Mouse (Mus musculus) embryo, embryonic 11.5 days (tissue): ENCODE measurements around the gene Tor4a.

Experiments used
- DNase-seq: peaks from one replicate; pipeline ENCODE4 v3.0.0-alpha.2; 2012; ENCODE audit warnings: low read depth, low spot score

The Tor4a gene

GRCm38 (mm10) chr2:25187841-25188240, 8.8 kb downstream of the Tor4a start:
- DNase-seq: no peak

GRCm38 (mm10) chr2:25186575-25186930, 10.1 kb downstream of the Tor4a start:
- DNase-seq: no peak

- DNase-seq: peak; percentile 69
These were observed 10.8 kb downstream of the Tor4a start for GRCm38 (mm10) chr2:25185625-25186574.

- no peak for DNase-seq
These were observed 12.2 kb downstream of the Tor4a start for GRCm38 (mm10) chr2:25184496-25184895.

GRCm38 (mm10) chr2:25183336-25183735, 13.3 kb downstream of the Tor4a start:
- no peak for DNase-seq

- DNase-seq: no peak
These were observed 14.0 kb downstream of the Tor4a start for GRCm38 (mm10) chr2:25182664-25183063.

GRCm38 (mm10) chr2:25181891-25182397, 14.7 kb downstream of the Tor4a start:
- no peak for DNase-seq

- no peak for DNase-seq
These were observed 15.5 kb downstream of the Tor4a start for GRCm38 (mm10) chr2:25180973-25181890.

- peak; percentile 82 for DNase-seq
These were observed 16.2 kb downstream of the Tor4a start, which contains the start of gene Nrarp for GRCm38 (mm10) chr2:25180478-25180903. Gene Nrarp, plus strand, starts transcription at chr2:25180758.

- DNase-seq: no peak
These were observed 17.0 kb downstream of the Tor4a start for GRCm38 (mm10) chr2:25179566-25180217.

- DNase-seq: no peak
These were observed 18.3 kb downstream of the Tor4a start for GRCm38 (mm10) chr2:25178285-25178972.

GRCm38 (mm10) chr2:25177685-25178084, 19.0 kb downstream of the Tor4a start:
- DNase-seq: no peak

GRCm38 (mm10) chr2:25177076-25177475, 19.6 kb downstream of the Tor4a start:
- DNase-seq: no peak

- no peak for DNase-seq
These were observed 20.1 kb downstream of the Tor4a start for GRCm38 (mm10) chr2:25176573-25176972.

GRCm38 (mm10) chr2:25175690-25176078, 21.0 kb downstream of the Tor4a start:
- DNase-seq: no peak

- DNase-seq: no peak
These were observed 21.6 kb downstream of the Tor4a start for GRCm38 (mm10) chr2:25174866-25175689.

- no peak for DNase-seq
These were observed 22.9 kb downstream of the Tor4a start for GRCm38 (mm10) chr2:25173821-25174220.

- no peak for DNase-seq
These were observed 24.1 kb downstream of the Tor4a start for GRCm38 (mm10) chr2:25172629-25173028.

- no peak for DNase-seq
These were observed 24.9 kb downstream of the Tor4a start for GRCm38 (mm10) chr2:25171769-25172153.
